Mouse (Mus musculus) forebrain, postnatal 0 days (tissue): ENCODE results near the gene H2-Oa. TPM values are rescaled to one million over a fixed set of nuclear protein-coding genes. Genes with fewer than 3 reads are reported as not detected.

ENCODE experiments used
- ATAC-seq: fragments of 200-750 bp; cut with Nextera tagmentation; 2 replicates; pipeline ENCODE4 v1.8.0; 2017; ENCODE audit warnings: mild to moderate bottlenecking, moderate library complexity
- DNase-seq: peaks from one replicate; pipeline ENCODE4 v3.0.0-alpha.2; 2015
- H3K27ac ChIP-seq: fragments of 300-500 bp; sonication (generic); 2 replicates; pipeline ENCODE4 v1.5.1; 2014; ENCODE audit warnings: low read depth, mild to moderate bottlenecking, antibody characterized with exemption, low read length, moderate library complexity, mixed read lengths
- H3K27me3 ChIP-seq: fragments of 300-500 bp; sonication (generic); 2 replicates; pipeline ENCODE4 v1.6.1; 2014; ENCODE audit warnings: mild to moderate bottlenecking, low read length, mixed read lengths; ENCODE audit not compliant: insufficient read depth
- H3K36me3 ChIP-seq: fragments of 300-500 bp; sonication (generic); 2 replicates; pipeline ENCODE4 v1.6.1; 2014; ENCODE audit warnings: mild to moderate bottlenecking, moderate library complexity; ENCODE audit not compliant: insufficient read depth
- H3K4me1 ChIP-seq: fragments of 300-500 bp; sonication (generic); 2 replicates; pipeline ENCODE4 v1.6.1; 2014; ENCODE audit warnings: antibody characterized with exemption; ENCODE audit not compliant: insufficient read depth
- H3K4me2 ChIP-seq: fragments of 300-500 bp; sonication (generic); 2 replicates; pipeline ENCODE4 v1.6.1; 2014; ENCODE audit warnings: low read depth, mild to moderate bottlenecking, moderate library complexity
- H3K4me3 ChIP-seq: fragments of 300-500 bp; sonication (generic); 2 replicates; pipeline ENCODE4 v1.5.1; 2014; ENCODE audit warnings: low read depth, low read length, mixed read lengths
- H3K9ac ChIP-seq: fragments of 300-500 bp; sonication (generic); 2 replicates; pipeline ENCODE4 v1.6.1; 2014; ENCODE audit warnings: mild to moderate bottlenecking
- H3K9me3 ChIP-seq: fragments of 300-500 bp; sonication (generic); 2 replicates; pipeline ENCODE4 v1.6.1; 2016; ENCODE audit warnings: low read length
- CTCF ChIP-seq: sonication (generic); IDR thresholded peaks from 2 replicates; pipeline ENCODE4 v1.5.1; 2016; ENCODE audit warnings: antibody characterized with exemption, control low read depth, low read depth
- WGBS: fragments of 180-500 bp; shearing (Covaris S2); extraction: QIAGEN DNeasy Blood & Tissue Kit; methylation state at CpG from one replicate; pipeline ENCODE4 v1.1.7; 2014; 5-methylcytosine and 5-hydroxymethylcytosine counted together
- polyA plus RNA-seq: library from polyadenylated mRNA; unstranded; fragments of >200 nt; fragmentation: Nextera tagmentation; extraction: Ambion mirVana; gene quantifications from 2 replicates; pipeline ENCODE4 v1.2.1, GENCODE M21; 2015
- total RNA-seq: library from RNA; depleted of rRNA; stranded (reverse); fragments of >200 nt; gene quantifications from 2 replicates; pipeline ENCODE4 v1.2.3, GENCODE M21; 2014

H2-Oa gene
- total and polyA plus RNA-seq, 2 experiments from 2014 or later, result not detected

DNA sequence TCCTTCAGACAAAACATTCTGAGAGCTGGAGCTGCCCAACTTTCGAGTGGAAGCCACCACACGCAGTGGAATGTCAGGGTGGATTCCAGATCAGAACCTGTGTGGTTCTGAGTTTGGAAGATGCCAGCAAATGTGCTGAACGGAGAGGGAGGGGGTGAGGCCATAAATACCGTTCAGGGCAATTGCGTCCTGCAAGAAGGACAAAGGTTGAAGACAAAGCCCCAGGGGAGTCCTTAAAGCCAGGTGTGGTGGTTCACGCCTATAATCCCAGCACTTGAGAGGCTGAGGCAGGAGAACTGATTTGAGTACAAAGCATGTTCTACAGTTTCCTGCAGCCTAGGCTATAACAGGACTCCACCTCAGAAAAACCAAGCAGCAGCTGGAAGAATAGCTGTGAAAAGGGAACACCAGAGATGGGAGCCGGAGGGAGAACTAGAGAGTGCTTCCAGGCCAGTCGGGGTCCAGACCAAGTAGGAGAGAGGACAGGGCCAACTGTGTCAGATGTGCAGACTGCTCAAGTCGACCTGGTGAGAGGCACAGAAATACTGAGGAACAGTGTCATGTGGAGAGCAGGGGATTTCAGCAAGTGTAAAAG lies 34.8 kb downstream of the H2-Oa start:
- no peaks in the 10 kb centered on the region for H3K9me3 ChIP-seq
- no peak overlapping the region for H3K9ac ChIP-seq
- H3K27ac ChIP-seq, result no peak overlapping the region
- no peaks in the 10 kb centered on the region for H3K27me3 ChIP-seq
- H3K4me3 ChIP-seq, result no peak overlapping the region
- no peaks in the 10 kb centered on the region for H3K36me3 ChIP-seq
- TF ChIP-seq CTCF, result no peak
- DNase-seq, result no peak
- no peak for ATAC-seq
- WGBS, result 59% methylated on average over 9 of the region's 9 CpGs
- no peak overlapping the region for H3K4me2 ChIP-seq
- 0 out of 2 replicates have a peak, but pooled peaks cover 5% of the 10 kb centered on the region for H3K4me1 ChIP-seq

DNA sequence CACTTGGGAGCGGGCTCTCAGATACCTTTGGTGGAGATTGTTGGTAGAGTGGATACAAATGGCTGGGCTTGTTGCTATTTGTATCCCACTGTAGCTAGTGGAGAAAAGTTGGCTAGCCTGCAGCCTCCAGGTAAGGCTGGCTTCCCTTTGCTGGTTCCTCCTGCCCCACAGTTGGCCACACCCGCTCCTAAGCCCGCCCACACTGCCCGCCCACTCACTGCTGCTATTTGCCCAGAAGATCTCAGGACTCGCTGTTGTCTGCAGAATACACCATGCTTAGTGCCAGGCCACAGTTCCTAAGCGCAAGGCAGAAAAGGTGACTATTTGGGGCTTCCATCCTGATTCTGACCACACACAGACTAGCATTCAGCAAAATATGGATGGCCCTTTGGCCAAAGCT lies 35.3 kb downstream of the H2-Oa start:
- Histone ChIP-seq H3K4me2 (no peak overlapping the region), H3K9ac (no peak overlapping the region), H3K27me3 (no peaks in the 10 kb centered on the region), H3K4me1 (0 out of 2 replicates have a peak, but pooled peaks cover 5% of the 10 kb centered on the region), H3K4me3 (no peak overlapping the region), H3K36me3 (no peaks in the 10 kb centered on the region), H3K27ac (no peak overlapping the region), H3K9me3 (no peaks in the 10 kb centered on the region)
- DNase-seq, result no peak
- ATAC-seq, result no peak
- whole genome bisulfite sequencing, result 31% methylated on average over 6 of the region's 6 CpGs
- no peak for TF ChIP-seq CTCF

DNA sequence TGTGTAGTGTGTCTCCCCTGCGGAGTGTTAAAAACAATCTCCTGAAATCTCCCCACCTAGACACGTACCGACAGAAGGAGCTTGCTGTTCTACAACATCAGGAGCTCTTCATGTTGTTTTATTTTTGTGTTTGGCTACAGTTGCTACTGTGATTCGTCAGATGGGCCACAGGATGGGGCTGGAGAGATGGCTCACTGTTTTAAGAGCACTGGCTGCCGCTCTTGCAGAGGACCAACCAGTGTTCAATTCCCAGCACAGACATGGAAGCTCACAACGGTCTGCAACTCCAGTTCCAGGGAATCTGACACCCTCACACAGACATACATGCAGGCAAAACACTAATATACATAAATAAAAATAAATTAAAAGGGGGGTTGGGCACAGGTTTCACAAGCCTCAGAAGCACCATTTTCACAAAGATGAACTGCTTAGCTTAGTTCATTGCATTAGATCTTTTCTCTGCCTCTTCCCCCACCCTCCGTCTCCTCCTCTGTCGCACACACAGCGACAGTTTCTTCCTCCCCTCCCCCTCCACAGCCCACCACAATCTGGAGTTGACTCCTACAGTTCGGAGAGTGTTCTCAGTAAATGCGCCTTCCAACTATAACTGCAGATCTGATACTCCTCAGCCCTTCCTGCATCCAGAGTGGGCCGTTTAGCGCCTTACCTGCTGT lies 36.3 kb downstream of the H2-Oa start:
- WGBS, result 17% methylated on average over 13 of the region's 13 CpGs
- Histone ChIP-seq H3K4me2 (peak overlapping the region; percentile 33), H3K9ac (peak overlapping the region; percentile 14; the same call in 1 of the 2 replicates), H3K36me3 (no peaks in the 10 kb centered on the region), H3K27me3 (no peaks in the 10 kb centered on the region), H3K4me3 (no peak overlapping the region), H3K9me3 (no peaks in the 10 kb centered on the region), H3K4me1 (0 out of 2 replicates have a peak, but pooled peaks cover 5% of the 10 kb centered on the region), H3K27ac (peak overlapping the region; percentile 57)
- TF ChIP-seq CTCF, result peak; percentile 53
- DNase-seq, result no peak
- peak; percentile 76 for ATAC-seq

DNA sequence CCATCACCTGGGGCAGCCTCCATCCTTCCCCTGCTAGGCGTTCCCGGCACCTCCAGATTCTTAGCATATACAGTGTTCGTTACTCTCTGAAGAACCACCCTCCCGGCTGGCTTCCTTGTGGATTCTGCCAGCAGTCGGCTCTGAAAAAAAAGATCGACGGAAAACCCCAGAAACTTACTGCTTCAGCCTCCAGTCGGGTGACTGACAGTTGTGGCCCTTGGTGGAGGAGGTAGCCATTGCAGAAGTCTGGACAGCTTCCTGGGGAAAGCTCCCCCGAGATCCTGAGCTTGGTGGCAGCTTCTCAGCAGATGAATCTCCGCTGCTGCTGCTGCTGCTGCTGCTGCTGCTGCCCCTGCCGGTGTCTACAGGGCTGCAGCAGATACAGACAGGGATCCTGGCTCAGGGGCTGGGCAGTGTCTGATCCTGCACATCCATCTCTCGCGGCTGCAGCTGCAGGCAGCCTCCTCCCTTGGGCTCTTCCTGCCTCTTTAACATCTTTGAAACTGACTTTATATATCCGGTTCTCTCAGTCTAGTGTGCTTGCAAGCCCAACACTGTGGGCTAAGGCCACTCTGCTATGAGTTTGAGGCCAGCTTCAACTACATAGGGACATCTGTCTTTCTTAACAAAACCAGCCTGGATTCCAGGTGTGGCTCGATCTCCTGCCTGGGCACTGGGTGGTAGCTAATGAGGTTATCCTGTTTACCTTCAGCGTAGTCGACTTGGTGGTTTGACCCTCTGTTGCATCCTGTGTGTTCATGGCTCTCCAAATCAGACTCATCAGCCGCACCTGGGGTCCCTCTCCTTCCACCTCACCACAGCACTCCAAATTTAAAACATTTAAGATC lies 37.0 kb downstream of the H2-Oa start:
- Histone ChIP-seq H3K9ac (peak overlapping the region; percentile 14; the same call in 1 of the 2 replicates), H3K36me3 (no peaks in the 10 kb centered on the region), H3K27ac (peak overlapping the region; percentile 57), H3K4me2 (peak overlapping the region; percentile 33), H3K9me3 (no peaks in the 10 kb centered on the region), H3K4me3 (no peak overlapping the region), H3K4me1 (no peaks in the 10 kb centered on the region), H3K27me3 (no peaks in the 10 kb centered on the region)
- TF ChIP-seq CTCF, result peak; percentile 39
- DNase-seq, result no peak
- WGBS, result 21% methylated on average over 18 of the region's 18 CpGs
- ATAC-seq, result peak; percentile 30; the same call in 1 of the 2 replicates

DNA sequence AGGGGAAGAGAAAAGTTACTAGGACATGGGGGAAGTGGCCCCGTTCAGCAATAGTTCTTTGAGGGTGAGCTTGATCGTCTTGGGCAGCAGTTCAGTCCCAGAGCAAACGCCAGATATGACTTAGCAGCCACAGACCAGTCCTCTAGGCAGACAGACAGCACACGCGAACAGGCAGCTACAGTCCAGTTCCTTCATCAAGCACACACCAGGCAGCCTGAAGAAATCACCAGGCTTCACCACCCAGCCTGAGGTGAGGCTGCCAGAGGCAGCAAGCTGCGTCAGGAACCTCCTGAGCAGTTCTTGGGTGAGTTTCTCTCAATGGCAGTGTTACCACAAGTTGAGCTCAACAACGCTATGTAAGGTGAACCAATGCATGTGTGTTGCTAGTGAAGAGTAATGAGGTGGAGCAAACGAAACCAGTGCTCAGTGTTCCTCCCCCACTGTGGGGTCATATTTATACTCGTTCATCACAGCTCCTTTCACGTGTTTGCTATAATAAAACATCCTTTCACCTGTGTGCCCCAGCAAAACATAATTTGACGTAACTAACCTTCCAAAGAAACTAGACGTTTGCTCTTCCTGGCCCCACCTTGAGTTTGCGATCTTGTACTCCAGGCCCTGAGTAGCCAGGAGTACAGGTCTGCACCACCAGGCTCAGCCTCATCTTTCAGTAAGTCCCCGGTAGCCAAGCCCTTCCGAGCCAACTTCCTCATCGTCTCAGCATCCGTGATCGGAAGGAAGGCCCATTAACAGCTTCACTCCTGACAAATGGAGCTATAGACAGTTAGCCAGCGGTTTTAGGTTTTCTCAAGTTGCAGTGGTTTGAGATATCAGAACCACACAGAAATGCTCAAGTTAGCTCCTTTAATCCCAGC lies 38.2 kb downstream of the H2-Oa start:
- DNase-seq, result no peak
- no peak for TF ChIP-seq CTCF
- no peak overlapping the region for H3K9ac ChIP-seq
- no peaks in the 10 kb centered on the region for H3K4me1 ChIP-seq
- WGBS, result 85% methylated on average over 19 of the region's 19 CpGs
- no peak overlapping the region for H3K27ac ChIP-seq
- no peak overlapping the region for H3K4me3 ChIP-seq
- no peaks in the 10 kb centered on the region for H3K36me3 ChIP-seq
- no peaks in the 10 kb centered on the region for H3K27me3 ChIP-seq
- ATAC-seq, result no peak
- no peak overlapping the region for H3K4me2 ChIP-seq
- no peaks in the 10 kb centered on the region for H3K9me3 ChIP-seq

DNA sequence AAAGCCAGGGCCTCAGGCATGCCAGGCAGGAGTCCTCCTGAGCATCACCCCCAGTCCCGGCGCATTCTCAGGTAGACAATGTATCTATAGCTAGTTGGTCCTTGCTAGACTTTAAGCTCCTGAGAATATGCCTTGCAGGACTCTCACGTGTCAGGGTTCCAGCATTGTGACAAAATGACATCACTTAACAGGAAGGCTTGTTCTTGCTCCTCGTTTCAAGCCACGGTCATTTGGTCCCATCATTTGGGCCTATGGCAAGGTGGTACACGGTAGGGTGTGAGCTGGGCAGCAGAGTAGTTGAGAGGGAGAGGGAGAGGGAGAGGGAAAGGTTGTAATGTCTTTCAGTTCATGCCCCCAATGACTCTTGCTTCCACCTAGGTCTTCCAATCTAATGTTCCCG lies 39.8 kb downstream of the H2-Oa start:
- Histone ChIP-seq H3K9ac (no peak overlapping the region), H3K27me3 (no peaks in the 10 kb centered on the region), H3K4me2 (no peak overlapping the region), H3K4me3 (no peak overlapping the region), H3K4me1 (0 out of 2 replicates have a peak, but pooled peaks cover 5% of the 10 kb centered on the region), H3K36me3 (no peaks in the 10 kb centered on the region), H3K27ac (no peak overlapping the region), H3K9me3 (no peaks in the 10 kb centered on the region)
- DNase-seq (no peak), ATAC-seq (no peak)
- WGBS, result 74% methylated on average over 7 of the region's 7 CpGs
- TF ChIP-seq CTCF, result no peak
